Mouse (Mus musculus) CD8-positive naive resting alpha-beta T cell, adult 2 months (primary cell): ENCODE results near the gene Ankef1.

ENCODE experiments used
- DNase-seq, 2 experiments: peaks; one replicate each; pipeline ENCODE4 v3.0.0; 2022; ENCODE audit warnings: low read depth in 2 of 2, low spot score in 2 of 2

The Ankef1 gene

GRCm38 (mm10) chr2:136501651-136502050 is at the start of gene Ankef1:
Gene Ankef1, plus strand, starts transcription at chr2:136501910.
- no peak for DNase-seq

DNA sequence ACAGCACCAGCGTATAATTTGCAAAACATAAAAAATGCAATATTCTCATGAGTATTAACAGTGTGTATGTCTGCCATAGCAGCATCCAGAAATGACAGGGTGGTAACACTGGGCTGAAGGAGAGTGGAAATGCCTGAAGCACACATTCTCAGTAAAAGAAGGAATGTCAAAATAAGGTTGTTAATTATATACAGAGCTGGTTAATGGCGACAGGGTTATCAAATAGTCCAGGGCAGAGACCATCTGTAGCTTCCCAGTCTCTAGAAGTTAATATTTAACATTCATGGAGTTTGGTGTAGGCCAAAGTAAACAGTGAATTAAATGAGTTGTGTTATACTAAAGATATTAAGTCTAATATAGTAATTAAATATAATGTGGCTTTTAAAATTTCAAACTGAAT is 45.2 kb upstream of the Ankef1 start:
- no peak for DNase-seq

DNA sequence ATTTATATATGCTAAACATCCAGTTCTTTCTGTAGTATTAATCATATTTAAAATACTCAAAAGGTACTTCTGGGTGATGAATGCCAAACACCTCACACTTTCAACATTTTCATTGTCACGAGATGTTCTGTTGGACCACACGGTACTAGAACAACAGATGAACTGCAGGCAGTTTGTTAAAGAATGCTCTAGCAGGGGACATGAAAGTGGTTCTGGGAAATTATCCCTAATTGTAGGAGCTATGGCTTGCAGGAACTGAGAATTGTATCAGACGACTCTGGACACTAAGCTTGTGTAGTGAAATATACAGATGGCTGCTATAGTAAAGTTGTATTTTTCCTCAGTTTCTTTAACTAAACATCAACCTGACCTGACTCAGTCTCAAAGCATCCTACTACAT is 44.8 kb upstream of the Ankef1 start:
- DNase-seq = no peak

GRCm38 (mm10) chr2:136477656-136478055 is 24.1 kb upstream of the Ankef1 start:
- DNase-seq = no peak

- DNase-seq = no peak
Observed at GRCm38 (mm10) chr2:136482269-136482668, 19.4 kb upstream of the Ankef1 start.

- no peak for DNase-seq
Observed at GRCm38 (mm10) chr2:136483058-136483457, 18.7 kb upstream of the Ankef1 start.

DNA sequence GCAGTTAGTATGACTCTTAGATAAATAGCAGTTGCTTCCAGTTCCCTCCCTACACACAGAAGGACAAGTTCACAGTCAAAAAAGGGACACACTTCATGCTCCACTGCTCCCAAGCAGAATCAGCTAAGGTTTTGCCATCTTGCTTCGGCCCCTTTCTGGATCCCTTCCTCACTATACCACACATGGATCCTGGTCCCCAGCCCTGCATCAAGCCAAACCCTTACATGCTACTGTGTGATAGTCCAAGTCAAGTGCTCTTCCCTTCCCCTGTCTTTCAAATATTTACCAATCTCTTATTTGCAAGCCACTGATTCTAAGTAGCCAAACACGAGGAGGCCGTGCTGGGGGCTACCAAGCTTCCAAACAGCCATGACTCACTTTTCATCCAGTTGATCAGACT is 16.8 kb upstream of the Ankef1 start:
- DNase-seq = no peak

DNA sequence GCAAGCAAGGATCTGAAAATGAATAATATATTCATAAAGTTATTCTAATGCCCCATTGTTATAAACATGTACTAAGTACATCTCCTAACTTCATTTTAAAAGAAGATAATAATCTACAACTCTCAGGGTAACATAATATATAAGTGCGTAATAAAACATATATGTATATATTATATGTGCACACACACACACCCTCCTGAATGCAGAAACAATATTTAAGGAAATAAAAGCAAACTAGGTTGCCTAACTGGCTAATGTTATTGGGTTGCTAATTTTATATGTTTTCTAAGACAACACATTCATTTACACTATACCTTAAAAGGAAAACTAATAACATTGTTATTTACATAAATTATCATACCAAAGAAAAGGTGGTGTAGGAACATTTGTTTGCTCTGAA is 16.3 kb upstream of the Ankef1 start:
- DNase-seq = no peak

GRCm38 (mm10) chr2:136485815-136486619 is 15.7 kb upstream of the Ankef1 start:
- DNase-seq = no peak

DNA sequence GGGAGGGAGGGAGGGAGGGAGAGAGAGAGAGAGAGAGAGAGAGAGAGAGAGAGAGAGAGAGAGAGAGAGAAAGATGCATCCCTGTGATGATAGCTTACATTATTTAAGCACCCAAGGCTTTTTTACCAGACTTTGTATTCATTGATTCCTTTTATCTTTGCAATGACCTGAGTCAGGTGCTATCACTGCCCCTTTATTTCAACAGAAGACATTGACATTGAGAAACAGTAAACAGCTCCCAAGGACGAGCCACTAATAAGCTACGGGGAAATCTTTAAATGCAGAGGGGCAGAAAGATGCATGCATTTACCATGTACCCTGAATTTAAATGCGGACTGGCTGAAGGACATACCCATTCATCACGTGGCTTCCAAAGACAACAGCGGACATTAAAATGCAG is 14.7 kb upstream of the Ankef1 start:
- DNase-seq = no peak

- DNase-seq = no peak
Observed at GRCm38 (mm10) chr2:136511073-136511472, 9.4 kb downstream of the Ankef1 start.

DNA sequence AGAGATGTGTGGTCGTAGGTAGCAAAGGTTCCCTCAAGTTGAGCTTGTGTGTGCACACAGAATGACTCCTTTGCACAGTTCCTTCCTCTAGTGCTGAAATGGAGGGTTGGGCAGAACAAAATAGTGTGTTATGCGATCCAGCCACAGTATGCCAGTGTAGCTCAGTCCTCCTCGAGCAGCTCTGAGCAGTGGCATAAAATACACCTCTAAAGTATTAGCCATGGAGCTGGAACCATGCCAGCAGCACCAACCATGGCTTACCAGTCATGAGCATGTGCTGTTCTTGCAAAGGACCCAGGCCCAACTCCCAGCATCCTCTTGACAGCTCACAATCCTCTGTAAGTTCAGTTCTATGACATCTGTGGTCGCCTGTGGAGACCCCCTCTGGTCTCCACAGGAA is 10.0 kb downstream of the Ankef1 start:
- no peak for DNase-seq

- DNase-seq = no peak
Observed at GRCm38 (mm10) chr2:136512802-136513201, 11.1 kb downstream of the Ankef1 start.

- no peak for DNase-seq
Observed at GRCm38 (mm10) chr2:136513806-136514205, 12.1 kb downstream of the Ankef1 start.

DNA sequence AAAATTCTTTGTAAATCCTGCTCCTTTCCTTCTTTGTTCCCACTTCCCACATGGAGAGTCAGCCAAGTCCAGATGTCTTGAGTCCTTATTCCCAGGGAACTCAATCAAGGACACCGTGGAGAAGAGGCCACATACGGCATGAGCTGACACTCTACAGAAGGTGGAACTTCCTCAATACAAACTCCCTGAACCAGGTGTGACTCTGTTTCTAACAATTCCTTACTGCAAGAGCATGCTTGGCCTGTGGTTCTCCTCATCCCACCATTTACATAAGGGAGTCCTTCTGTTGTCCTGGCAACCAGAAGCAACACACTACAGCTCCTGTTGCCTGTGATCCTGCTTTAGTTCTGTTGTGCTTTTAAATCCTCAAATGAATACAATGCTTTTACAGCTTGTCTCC is 13.8 kb downstream of the Ankef1 start:
- no peak for DNase-seq

DNA sequence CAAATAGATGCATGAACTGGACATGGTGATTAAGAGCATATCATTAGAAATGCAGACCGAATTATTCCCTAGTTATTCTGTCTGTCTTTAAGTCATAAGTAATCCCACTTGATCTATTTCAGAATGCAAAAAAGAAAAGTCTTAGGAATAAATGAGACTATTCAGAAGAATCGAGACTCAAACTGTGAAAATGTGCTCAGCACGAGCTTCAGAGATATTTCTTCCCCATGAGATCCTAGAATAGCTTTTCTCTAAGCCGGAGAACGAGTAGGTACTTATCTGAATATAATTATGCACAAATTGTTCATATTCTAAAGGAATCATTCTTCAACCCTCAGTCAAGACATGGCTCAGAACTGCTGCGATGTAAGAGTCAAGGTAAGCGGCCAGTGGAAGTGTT is 27.2 kb downstream of the Ankef1 start:
- DNase-seq = no peak

DNA sequence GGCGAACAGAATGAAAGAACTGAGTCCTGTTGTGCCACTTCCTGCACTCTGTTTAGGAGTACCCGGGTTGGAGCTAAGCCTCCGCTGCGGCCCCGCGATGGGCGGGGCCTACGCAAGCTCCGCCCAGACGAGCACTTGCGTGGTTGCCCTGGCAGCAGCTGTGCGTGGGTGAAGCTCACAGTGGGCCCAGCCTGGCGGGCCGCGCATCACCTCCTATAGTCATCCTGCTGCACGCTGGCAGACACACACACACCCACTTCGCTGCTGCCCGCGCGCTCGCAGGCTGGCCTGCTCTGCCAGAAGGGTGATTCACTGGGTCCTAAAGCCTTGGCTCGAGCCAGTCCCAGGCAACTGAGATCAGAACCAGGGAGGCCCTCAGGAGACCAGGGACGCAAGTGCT is 30.3 kb downstream of the Ankef1 start:
- no peak for DNase-seq

- DNase-seq = no peak
Observed at GRCm38 (mm10) chr2:136558020-136558419, 56.3 kb downstream of the Ankef1 start.

- DNase-seq = no peak
Observed at GRCm38 (mm10) chr2:136562336-136562735, 60.6 kb downstream of the Ankef1 start.

DNA sequence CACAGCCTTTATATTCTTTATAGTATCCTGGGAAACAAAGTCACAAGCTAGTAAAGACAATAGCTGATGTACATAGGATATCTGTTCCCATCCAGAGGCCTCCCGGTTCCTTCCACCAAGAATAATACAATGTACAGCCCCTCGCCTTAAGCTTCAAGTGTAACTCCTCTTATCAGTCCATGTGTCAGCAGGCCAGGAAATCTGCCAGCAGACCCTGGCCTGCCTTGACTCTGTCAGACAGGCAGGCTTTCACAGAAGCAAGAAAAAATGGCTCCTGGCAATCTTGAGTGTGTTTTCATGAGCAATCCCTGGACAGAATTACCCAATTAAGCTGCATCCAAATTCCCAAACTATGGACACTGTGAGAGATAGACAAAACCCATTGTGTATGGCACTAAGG is 69.1 kb downstream of the Ankef1 start:
- no peak for DNase-seq

DNA sequence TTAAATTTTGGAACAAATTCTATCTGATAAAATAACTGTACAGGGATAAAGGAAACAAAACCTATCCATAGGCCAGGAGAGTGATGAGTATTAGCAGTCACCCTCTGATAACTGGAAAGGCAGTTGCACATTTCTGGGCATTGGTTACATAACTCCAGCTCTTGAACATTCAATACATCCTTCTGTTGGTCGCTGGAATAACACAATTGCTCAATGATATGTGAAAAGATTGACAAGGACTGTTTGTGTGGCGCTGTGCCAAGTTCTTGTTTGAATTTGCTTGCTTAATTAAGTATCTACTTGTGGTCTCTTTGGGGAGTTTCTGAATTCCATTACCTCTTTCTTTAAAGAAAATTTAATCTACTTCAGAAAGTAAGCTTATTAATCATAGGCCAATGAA is 81.1 kb downstream of the Ankef1 start:
- no peak for DNase-seq

- DNase-seq = no peak
Observed at GRCm38 (mm10) chr2:136588811-136589210, 87.1 kb downstream of the Ankef1 start.

- no peak for DNase-seq
Observed at GRCm38 (mm10) chr2:136596451-136596850, 94.7 kb downstream of the Ankef1 start.
